Mouse (Mus musculus) erythroid progenitor cell, adult 5-6 weeks (primary cell): Measurements from ENCODE around the gene Klf12. TPM values are rescaled to one million over a fixed set of nuclear protein-coding genes. Genes with fewer than 3 reads are reported as not detected.
"Not testable (repeated sequence)": the region's sequence is repeated elsewhere in the genome, so short reads cannot be mapped to it uniquely, and the experiment has no call there.

Experiments
- ATAC-seq: replicated peaks from 2 replicates; pipeline ENCODE4 v1.8.0; 2016; ENCODE audit warnings: moderate number of reproducible peaks, mild to moderate bottlenecking, moderate TSS enrichment, inconsistent platforms; ENCODE audit not compliant: poor library complexity, low FRiP score, severe bottlenecking
- total RNA-seq, 2 experiments: library from RNA; stranded (forward) in 1 of 2; stranded (reverse) in 1 of 2; fragments of 150-400 nt in 1 of 2; fragments of 186-747, 209-891 nt in 1 of 2; gene quantifications; 2 replicates each; pipeline versions ENCODE4 v1.2.3 to v1.2.4; 2015 to 2017; ENCODE audit warnings: low replicate concordance in 2 of 2

Gene Klf12
- total RNA-seq, 2 experiments from 2014 or later, result 3.3 TPM; not detected in 1

DNA sequence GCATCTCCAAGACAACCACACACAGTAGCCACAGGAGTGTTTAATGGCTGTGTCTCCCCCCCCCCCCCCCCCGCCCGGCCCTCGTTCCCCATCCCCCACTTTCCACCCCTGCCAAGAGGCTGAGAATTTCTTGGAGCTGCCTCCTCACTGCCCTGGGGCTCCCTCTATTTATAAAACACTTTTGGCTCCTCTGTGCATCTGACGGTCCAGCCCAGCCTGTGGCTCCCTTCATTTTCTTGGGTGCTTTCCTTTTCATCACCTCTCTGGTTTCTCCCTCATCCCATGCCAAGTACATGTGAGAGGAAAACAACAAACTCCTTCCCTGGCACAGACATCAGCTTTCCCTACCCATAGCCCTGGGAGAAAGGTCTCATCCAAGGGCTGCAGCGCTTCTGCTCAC, 373.6 kb downstream of the Klf12 start:
- no peak for ATAC-seq

DNA sequence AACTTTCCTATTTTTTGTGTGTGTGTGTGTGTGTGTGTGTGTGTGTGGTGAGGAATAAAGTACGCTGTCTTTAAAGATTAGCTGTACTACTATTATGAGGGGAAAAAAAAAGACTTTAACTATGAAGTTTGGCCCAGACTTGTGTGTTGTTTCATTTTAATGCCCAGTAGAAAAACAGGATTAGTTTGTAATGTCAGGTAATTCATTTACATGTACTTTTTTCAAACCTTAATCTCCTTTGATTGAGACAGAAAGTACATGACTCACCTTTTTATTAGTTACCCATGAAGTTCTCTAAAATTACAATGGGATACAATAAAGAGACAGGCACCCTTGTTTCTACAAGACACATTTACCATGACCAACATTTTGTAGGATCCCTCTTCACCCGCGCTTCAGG, 383.6 kb downstream of the Klf12 start:
- no peak for ATAC-seq

DNA sequence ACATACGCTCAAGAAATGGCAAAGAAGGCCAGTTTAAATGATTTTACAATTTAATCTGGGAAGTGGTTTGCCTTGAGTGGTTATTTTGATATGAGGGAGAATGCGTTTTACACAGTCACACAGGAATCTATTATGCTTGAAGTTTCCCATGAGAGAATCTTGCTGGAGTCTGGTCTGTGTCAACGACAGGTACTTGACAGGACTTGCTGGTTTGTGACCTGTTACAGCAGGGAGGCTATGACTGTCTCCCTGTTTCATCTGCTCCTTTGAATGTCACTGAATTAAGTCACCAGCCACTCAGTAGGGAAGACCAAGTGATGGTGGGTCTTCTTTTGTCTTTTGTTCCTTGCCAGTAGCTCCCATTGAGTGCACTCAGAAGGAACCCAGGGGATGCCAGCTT, 385.6 kb downstream of the Klf12 start:
- no peak for ATAC-seq

DNA sequence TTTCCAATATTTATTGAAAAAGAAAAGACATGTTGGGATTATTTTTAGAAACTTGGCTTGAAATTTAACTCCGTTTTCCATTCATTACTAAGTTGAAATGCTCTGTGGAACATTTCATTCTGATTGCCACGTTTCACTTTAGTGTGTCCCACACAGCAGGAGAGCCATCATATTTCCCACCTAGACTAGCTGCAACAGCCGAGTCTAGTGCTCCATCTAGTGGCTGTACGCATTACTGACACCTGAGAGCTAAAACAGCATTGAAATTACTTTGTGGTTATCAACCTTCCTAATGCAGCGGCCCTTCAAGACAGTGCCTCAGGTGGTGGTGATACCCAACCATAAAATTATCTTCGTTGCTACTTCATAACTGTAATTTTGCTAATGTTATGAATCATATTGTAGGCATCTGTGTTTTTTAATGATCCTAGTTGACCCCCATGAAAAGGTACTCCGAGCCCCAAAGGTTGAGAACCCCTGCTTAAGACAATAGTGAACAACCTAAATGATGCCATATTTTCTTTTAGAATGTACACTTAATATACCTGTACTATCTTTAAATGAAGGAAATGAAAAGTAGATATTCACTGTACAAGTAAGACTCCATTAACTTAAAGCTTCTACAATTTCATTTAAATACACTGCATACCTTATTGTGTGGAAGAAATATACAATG, 389.6 kb downstream of the Klf12 start:
- ATAC-seq, result no peak

DNA sequence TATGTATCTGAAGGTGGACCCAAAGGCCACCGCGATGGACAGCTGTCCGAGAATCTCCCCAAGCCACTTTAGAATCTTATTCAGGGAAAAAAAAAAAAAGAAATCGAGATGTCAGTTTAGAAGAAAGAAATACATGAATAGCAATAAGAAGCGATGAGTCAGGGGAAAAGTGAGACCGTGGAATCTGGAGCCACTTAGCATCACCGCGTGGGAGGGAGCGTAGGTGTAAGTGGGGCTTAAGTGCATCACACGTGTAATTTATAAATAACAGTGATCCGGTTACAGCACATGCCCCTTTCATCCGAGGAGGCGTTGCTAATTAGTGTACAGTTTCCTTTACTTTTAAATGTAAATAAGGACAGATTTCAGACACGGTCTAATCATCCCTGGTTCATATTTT, 390.4 kb downstream of the Klf12 start:
- no peak for ATAC-seq

DNA sequence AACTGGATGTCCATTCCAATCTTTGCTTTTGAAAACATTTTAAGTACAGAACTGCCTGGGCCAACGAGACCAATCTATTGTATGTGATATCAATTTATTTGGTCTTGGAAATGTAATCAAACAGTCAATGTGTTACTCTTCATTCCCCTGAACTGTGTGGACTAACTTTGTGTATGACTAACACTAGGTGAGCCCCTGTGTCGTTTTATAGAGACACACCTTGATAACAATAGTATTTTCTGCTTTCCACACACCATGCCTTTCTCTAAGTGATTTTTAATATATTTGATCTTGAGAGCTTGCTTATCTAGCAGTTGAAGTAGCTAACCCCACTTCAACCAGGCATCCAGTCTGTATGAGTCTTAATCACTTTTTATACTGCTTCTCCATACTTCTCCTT, 398.0 kb downstream of the Klf12 start:
- ATAC-seq, result no peak

DNA sequence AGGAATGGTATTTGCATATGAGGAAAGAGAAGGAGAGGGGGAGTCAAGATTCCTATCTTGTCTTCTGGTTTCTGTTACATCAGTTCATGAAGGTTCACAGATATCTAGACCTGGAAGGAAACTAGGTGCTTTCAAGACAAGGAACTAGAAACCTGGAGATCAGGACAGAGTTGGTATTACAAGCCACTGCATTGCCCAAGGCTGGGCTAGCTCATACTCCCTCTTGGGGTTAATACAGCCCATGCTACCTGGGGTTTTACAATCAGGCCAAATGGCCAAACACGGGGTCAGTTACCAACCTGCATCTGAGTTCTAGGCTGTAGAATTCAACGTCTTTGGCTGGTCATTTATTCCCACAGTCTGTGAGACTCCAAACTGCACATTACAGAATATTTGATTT, 398.9 kb downstream of the Klf12 start:
- ATAC-seq, result no peak

DNA sequence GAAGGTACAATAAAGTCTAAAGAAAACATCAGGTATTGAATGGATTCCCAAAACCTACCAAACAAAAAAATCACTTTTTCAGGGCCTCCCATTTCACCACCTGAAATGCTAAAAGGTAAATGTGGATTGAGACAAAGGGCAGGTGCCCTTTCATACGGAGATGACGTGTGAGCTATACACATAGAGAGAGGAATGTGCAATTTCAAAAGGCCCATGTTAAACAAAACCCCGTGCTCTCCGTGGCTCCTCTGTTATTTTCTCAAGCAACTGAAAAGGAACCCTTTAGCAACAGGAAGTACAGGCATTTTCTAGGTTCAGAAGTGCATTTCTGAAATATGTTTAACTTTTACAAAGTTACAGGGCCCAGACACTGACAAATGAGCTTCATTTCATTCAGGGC, 399.4 kb downstream of the Klf12 start:
- ATAC-seq, result no peak

DNA sequence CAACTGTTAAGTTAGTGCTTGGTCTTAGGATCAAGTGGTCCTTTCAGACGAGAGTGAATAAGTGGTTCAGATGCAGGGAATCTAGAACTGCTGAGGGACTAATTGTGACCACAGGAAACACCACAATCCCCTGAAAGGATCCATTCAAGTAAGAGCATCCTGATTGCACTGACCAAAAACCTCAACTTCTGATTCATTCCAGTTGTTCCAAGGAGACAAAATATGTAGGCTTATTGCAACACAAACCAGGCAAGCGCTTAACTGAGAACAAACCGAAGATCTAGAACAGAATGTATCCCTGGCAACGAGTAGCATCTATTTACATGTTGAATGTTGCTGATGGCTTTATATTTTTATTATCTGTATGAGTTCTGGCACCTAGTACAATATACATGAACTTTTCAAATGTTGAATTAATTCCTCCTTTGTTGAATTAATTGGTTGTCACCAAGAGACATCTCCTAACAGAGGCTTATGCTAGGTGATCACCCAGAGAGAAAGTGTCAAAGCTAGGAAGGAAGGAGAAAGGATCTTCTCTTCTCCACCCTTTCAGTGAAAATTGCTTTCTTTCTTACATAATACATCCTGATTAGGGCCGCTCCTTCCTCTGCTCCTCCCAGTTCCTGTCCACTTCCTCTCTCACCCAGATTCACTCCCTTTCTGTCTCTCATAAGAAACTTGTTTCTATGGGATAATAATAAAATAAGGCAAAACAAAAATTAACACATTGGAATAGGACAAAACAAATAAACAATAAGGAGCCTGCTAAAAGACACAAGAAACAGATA, 407.5 kb downstream of the Klf12 start:
- no peak for ATAC-seq

DNA sequence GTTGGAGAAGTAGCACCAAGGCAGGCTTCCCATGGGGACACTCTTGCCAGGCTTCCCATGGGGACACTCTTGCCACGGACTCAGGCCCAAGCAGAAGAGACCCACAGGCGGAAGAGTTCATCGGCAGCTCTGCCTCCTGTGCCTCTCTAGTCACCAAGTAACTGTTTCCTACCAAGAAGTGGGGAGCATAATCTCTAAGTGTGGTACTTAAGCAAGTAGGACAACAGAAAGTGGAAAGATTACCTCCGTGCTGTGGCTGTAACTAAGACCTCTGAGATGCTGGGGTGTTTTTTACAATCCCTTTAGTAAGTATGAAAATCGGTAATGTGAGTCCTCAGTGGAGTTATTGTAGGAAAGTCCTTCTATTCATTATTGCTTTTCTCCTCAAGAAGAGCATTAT, 410.8 kb downstream of the Klf12 start:
- no peak for ATAC-seq

DNA sequence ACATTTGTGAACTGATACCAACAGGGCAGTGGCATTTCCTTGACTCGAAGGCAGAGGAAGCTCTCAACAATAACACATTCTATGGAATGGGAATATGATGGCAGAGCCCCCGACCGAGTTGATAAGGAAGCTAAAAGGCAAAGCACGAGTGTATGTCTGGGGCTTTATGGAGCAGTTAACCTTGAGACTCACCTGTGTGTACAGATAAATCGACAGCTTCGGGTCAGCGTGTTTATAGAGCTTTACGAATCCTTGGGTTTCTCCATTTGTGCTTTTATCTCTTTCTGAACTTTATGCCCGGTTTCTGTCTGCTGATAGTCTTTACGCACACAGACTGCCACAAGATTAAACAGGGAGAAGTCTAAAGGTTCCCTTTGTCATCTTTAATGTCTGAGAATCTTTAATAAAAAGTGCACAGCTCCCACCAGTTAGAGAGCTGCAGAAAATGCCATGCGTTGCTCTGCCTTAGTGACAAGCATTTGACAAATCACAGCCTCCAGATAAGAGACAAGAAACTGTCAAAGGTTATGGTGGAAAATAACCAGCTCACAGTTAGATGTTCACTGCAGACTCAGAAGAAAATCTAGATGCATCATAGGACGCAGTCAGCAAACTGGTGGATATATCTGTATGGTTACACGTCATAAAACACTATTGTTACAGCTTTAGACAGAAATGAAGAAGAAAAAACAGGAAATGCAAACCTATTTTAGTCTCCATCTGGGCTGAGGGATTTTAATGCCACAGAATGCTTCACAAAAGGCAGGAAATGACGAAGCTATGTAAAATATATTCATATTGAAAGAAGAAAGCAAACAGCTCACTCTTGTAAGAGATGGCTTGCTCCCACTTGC, 428.1 kb downstream of the Klf12 start:
- ATAC-seq, result no peak

DNA sequence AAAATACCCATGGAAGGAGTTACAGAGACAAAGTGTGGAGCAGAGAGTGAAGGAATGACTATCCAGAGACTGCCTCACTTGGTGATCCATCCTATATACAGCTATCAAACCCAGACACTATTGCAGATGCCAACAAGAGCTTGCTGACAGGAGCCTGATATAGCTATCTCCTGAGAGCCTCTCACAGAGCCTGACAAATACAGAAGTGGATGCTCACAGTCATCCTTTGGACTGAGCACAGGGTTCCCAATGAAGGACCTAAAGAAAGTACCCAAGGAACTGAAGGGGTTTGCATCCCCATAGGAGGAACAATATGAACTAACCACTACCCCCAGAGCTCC, 430.0 kb downstream of the Klf12 start:
- not testable (repeated sequence) for ATAC-seq

DNA sequence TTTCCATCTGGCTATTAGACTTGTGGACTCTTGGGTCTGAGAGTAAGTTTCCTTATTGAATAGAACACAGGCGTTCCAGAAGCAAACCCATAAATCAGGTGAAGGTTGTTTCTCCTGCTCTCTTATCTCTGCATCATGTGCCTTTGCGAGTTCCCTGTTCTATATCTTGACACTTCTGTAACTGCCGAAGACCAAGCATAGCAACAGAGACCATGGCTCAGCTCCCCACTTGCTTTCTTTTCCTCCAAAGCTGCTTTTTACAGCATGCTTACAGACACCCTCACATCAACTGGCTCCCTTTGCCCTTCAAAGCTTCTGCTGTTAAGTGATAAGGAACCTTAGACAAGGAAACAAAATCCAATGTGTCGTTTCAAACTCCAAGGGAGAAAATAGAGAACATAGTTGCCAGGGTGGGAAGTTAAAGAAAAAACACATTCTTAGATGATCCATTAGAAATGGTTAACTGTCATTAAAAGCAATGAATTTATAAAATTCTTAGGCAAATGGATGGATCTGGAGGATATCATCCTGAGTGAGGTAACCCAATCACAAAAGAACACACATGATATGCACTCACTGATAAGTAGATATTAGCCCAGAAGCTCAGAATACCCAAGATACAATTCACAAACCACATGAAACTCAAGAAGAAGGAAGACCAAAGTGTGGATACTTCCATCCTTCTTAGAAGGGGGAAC, 430.6 kb downstream of the Klf12 start:
- not testable (repeated sequence) for ATAC-seq

DNA sequence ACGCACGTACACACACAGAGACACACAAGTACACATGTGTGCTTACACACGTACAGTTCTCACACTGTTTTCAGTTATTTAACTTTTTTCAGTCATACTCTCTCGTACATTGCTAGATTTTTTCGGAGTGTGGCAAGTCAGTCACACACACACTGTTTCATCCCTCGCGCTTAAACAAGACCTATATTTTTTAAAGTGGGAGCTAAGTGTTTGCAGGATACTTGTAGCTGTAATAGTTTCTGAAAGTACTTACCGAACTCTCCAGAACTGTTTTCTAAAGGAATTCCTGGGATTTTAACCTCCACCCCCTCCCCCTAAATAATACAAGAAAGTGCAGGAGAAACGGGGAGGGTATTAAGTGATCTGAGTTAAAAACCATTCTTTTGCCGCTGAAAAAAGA, 434.1 kb downstream of the Klf12 start:
- no peak for ATAC-seq

DNA sequence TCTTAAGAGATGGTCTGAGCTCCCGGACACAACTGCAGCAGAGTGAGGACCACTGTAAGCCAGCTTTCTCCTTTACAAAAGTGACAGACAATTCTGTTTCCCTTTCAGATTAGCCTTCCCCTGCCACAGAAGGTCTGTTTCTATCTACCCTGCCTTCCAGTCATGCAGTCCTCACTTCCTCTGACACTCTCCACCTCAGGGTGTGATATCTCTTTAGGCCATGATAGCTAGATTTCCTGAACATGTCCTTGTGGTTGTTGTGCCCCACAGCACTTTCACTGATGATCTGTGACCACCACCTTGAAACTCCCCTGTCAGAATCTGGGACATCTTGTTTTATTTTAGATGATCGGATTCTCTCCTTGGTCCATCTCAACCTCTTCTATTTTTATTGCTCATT, 437.0 kb downstream of the Klf12 start:
- ATAC-seq, result no peak

DNA sequence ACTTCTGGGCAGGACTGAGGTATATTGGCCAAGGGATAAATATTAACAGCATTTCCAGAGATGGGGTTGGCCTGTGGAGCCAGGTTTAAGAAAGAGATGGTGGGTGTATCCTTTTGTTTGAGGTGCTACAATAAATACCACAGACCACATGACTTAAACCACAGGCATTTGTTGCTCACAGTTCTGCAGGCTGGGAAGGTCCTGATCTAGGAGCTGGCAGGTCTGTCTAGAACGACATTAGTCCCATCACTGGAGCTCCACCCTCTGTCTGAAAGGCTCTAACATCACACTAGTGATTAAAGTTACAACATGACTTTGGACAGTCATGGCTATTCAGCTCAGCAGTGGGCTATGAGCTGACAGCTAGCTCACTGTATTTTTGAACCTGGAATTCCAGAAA, 457.8 kb downstream of the Klf12 start:
- no peak for ATAC-seq
